Mouse (Mus musculus): ENCODE data around the gene Cdhr4.
"Not testable (repeated sequence)": the region's sequence is repeated elsewhere in the genome, so short reads cannot be mapped to it uniquely, and the experiment has no call there.

Cdhr4 gene

GRCm38 (mm10) chr9:108013577-108013976 is 21.3 kb downstream of the Cdhr4 start:
- DNase-seq, result not testable (repeated sequence)

- DNase-seq, result no peak
These were observed 24.8 kb downstream of the Cdhr4 start for GRCm38 (mm10) chr9:108017127-108017526.

- no peak for DNase-seq
These were observed 28.4 kb downstream of the Cdhr4 start for GRCm38 (mm10) chr9:108020741-108021140.

- DNase-seq, result peak; percentile 29 to 36
These were observed 30.9 kb downstream of the Cdhr4 start for GRCm38 (mm10) chr9:108023216-108023615.

DNA sequence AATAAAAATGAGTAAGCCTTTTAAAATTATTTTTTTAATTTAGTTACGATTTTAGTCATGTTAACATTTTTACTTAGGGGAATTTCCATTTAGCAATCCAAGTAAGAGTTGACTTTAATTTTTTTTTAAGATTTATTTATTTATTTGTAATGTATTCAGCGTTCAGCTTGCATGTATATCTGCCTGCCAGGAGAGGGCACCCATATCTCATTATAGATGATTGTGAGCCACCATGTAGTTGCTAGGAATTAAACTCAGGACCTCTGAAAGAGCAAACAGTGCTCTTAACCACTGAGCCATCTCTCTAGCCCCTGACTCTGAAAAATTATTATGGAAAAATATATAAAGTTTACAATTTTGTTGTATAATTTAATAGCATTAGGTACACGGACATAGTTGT is 34.3 kb downstream of the Cdhr4 start:
- DNase-seq, result no peak

DNA sequence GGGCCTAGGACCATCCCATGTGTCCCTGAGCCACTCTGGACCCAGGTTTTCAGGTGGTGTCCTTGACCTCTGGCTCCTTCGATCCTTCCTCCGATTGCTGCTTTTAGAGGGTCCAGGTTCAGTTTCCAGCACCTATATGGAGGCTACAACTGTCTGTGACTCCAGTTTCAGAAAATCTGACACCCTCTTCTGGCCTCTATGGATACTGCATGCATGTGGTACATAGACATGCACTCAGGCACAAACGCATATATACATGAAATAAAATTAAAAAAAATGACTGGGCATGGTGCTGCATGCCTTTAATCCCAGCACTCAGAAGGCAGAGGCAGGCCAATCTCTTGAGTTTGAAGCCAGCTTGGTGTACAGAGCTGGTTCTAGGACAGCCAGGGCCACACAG is 35.6 kb downstream of the Cdhr4 start:
- no peak for DNase-seq

DNA sequence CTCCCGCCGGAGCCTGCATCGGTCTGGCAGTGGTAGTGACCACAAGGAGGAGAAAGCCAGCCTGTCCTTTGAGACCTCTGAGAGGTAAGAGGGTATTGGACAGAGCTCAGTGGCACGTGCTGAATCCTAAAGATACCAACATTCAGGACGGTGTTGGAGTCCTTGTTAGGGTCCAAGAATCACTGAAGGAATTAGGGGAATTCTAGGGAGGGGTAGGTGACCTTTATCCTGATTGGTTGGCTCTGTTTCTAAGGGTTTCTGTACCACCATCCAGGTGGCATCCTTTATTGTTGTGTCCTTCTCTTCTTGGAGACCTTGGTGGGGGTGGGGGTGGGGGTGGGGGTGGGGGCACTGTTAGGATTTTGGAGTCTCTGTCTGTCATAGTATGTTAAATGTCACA is 39.8 kb downstream of the Cdhr4 start:
- no peak for DNase-seq

- no peak for DNase-seq
These were observed 43.2 kb downstream of the Cdhr4 start for GRCm38 (mm10) chr9:108035331-108036156.

DNA sequence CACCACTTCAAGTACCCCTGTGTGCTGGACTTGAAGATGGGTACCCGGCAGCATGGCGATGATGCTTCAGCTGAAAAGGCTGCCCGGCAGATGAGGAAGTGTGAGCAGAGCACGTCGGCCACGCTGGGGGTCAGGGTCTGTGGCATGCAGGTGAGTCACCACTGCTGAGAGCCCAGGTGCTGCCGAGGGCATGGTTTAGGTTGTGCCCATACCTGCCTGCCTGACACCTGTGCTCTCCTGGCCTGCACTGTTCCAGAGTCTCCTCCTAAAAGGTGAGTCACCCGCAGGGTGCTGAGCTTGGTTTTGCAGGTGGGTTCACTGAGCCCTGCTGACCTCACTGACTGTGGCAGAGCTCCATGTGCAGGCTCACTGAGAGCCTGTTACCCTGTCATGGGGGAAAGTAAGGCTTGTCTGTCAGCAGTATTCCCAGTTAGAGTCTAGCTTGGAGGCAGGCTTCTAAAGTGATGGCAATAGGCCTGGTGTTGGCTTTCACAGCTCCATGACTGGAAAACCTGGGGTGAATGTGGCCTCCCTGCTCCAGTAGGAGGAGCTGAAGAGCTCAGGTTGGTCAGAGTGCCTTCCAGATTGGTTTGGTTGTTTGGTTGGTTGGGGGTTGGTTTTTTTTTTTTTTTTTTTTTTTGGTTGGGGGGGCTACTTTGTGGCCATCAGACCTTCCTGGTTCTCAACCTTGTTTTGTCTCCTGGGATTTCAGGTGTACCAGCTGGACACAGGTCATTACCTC is 52.6 kb downstream of the Cdhr4 start:
- DNase-seq, result no peak

GRCm38 (mm10) chr9:108046582-108046981 is 54.3 kb downstream of the Cdhr4 start:
- DNase-seq, result no peak

GRCm38 (mm10) chr9:108047601-108048565 is 55.6 kb downstream of the Cdhr4 start:
- DNase-seq, result peak in 1 of 2 experiments; percentile 10

GRCm38 (mm10) chr9:108048566-108048955 is 56.3 kb downstream of the Cdhr4 start:
- DNase-seq, result no peak

- peak; percentile 94 to 96 for DNase-seq
These were observed 56.7 kb downstream of the Cdhr4 start, which contains the start of gene Gmppb for GRCm38 (mm10) chr9:108049016-108049455. Gene Gmppb (plus strand): TSS chr9:108049242.
